Mouse (Mus musculus) fat pad, adult 2 months (tissue): ENCODE data around the gene Pi4k2a.
A peak's percentile ranks its signal among the peaks of the same experiment; 100 is the strongest.

Experiments
- DNase-seq: peaks from one replicate; pipeline ENCODE4 v3.0.0-alpha.2; 2011; ENCODE audit warnings: low read depth, low spot score; ENCODE audit errors: extremely low read depth

Gene Pi4k2a

GRCm38 (mm10) chr19:42158246-42159017 lies 68.2 kb downstream of the Pi4k2a start:
- DNase-seq, result no peak

DNA sequence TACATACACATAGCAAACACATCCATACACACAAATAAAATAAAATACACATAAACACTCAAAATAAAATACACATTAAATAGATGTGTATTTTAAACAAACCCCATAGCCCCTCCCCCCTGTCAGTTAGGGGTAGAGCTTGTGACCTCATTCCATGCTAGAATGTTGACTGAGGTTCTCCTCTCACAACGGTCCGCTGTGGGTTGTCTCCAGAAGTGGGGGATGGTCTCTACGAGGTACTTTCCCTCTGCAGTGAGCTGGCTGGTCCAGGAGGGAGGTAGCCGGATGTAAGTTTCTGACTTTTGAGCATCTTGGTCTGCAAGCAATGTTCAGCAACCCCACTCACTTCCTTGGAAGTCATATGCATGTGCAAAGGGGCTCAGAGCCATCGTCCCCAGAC lies 73.5 kb downstream of the Pi4k2a start, which contains the start of gene Zfyve27:
Gene Zfyve27 (plus strand): TSS at position 188 of the 400 bp plus-strand sequence.
- DNase-seq, result no peak

GRCm38 (mm10) chr19:42164188-42164587 lies 73.9 kb downstream of the Pi4k2a start:
- DNase-seq, result no peak

GRCm38 (mm10) chr19:42166130-42166529 lies 75.9 kb downstream of the Pi4k2a start:
- DNase-seq, result no peak

GRCm38 (mm10) chr19:42166766-42167165 lies 76.5 kb downstream of the Pi4k2a start:
- DNase-seq, result no peak

GRCm38 (mm10) chr19:42167489-42167888 lies 77.2 kb downstream of the Pi4k2a start:
- DNase-seq, result peak; percentile 79

- DNase-seq, result no peak
Observed at GRCm38 (mm10) chr19:42169322-42169975, 79.2 kb downstream of the Pi4k2a start.

GRCm38 (mm10) chr19:42170025-42170969 lies 80.0 kb downstream of the Pi4k2a start:
- DNase-seq, result peak; percentile 58
